Mouse (Mus musculus) MN1 (cell line): ENCODE measurements around the gene Gemin5.
"Not testable (repeated sequence)": the region's sequence is repeated elsewhere in the genome, so short reads cannot be mapped to it uniquely, and the experiment has no call there.

Experiments
- DNase-seq: peaks from one replicate; pipeline ENCODE4 v3.0.0-alpha.2; 2016; ENCODE audit warnings: low spot score

The Gemin5 gene

DNA sequence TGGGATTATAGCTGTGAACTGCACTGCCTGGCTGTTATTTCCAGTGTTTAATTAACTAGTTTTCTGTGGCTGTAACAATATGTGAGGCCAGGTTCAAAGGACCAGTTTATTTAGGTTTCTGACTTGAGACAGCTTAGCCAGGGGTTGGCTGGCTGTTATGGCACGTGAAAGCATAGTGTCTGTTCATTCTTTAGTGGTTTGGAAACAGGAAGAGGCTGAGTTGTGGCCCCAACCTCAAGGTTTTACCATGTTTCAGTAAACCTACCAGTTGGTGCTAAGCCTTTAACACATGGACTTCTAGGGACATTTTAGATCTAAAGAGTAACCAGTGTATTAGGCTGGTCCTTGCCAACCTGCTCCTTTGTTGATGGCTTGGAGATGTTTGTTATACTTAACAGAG lies 51.8 kb downstream of the Gemin5 start:
- no peak for DNase-seq

DNA sequence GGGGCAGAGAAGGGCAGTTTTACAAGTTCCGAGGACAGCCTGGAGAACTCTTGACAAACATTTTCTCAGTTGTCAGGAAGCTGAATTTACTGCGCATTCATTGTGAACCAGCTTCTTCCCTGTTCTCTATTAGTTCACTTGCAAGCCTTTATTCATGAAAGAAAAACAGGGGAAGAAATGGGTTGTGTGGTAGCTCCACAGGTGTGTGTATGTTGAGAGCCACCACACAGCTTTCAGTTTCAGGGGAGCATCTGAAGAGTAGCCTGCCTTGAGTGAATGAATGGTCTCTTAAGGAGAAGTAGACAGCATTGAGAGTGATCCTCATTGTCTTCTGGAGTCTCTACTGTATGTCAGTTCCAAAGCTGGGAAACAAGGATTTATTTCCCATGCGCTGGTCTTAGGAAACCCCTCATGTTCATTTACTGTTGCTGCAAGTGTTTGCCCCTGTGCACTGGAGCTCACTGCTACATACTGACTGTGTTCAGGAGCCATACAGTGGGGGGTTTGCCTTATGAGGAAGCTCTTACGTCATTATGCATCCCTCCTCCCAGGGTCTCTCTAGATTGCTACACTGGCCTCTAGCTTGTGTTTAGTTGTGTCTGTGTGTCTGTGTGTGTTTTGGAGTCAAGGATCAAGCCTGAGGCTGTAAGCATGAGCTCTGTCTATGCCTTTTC lies 60.5 kb downstream of the Gemin5 start:
- no peak for DNase-seq

DNA sequence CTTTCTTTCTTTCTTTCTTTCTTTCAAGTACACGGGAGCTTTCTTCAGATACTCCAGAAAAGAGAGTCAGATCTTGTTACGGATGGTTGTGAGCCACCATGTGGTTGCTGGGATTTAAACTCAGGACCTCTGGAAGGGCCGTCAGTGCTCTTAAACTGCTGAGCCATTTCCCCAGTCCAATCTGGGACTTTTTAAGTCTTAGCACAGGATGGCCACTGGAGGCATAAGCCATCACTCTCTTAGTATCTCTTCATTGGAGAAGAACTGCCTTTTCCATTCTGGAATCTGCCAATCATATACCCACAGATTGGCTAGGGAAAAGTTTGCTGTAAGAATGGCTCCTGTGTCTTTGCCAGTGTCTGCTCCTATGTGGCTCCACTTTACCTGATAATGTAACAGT lies 61.3 kb downstream of the Gemin5 start:
- DNase-seq, result peak; percentile 64

DNA sequence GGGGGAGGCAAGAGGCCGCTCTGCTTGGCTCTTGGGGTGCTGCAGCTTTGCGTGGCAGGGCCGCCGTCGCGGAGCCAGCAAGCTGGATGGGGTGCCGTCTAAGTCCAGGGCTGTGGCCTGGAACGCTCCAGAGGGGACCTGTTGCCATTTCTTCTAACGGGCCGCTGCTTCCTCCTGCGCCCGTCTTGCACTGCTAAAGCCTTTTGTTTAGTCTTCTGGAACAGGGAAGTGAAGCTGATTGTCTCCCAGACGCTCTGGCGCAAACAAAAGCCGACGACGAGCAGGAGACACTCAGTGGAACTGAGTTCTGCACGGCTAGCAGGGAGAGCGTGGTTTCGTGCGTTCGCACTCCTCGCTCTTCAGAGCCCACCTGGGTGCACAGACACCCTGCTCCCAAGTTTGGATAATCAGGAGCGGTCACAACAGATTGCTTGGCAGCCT lies 64.0 kb downstream of the Gemin5 start:
- DNase-seq, result peak; percentile 70

DNA sequence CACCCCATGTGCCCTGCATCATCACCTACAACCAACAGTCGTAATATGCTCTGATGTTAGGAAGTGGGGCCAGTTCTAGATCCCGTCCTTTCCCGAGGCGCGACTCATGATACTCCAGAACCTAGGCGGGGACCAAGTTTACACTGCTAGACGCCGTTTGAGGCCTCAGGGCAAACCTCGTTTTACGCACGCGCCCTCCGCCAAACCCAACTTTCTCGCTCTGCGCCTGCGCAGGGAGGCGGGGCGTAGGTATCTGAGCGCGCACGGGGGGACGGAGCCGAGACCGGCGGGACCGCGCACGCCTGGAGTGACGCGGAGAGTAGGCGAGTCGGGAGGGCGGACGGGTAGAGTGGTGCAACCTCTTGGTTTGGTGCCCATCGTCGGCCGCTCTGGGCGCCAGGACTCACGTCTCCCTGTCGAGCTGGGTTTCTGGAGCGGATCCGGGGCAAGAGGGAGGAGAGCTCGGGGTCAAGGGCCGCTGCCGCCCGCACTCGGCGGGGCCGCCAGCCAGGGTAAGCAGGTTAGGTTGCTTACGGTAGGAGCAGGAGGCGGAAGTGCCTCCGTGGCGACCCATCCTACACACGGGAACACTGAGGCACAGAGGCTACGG lies 64.5 kb downstream of the Gemin5 start, which contains the start of gene Cnot8:
TSS of gene Cnot8 (plus strand) at position 457 of the 610 bp plus-strand sequence.
- DNase-seq, result peak; percentile 100

DNA sequence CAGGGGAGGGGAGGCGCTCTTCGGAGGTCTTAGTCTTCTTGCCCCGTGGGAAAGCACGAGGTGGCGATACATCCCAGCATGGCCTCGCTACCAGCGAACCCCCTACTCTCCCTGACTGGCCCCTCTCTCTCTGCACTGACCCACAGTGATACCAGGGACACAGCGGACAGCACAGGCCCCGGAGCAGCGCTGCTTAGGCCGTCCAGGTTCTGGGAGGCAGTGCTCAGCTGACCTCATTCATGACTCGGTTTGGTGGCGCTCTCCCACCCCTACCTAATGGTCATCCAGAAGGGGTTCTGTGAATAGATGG lies 65.0 kb downstream of the Gemin5 start:
- DNase-seq, result no peak

- peak; percentile 54 for DNase-seq
These were observed 65.6 kb downstream of the Gemin5 start for GRCm38 (mm10) chr11:58102581-58103343.

GRCm38 (mm10) chr11:58102146-58102545 lies 66.2 kb downstream of the Gemin5 start:
- no peak for DNase-seq

GRCm38 (mm10) chr11:58101194-58101720 lies 67.1 kb downstream of the Gemin5 start:
- DNase-seq, result no peak

- no peak for DNase-seq
These were observed 68.3 kb downstream of the Gemin5 start for GRCm38 (mm10) chr11:58100006-58100405.

DNA sequence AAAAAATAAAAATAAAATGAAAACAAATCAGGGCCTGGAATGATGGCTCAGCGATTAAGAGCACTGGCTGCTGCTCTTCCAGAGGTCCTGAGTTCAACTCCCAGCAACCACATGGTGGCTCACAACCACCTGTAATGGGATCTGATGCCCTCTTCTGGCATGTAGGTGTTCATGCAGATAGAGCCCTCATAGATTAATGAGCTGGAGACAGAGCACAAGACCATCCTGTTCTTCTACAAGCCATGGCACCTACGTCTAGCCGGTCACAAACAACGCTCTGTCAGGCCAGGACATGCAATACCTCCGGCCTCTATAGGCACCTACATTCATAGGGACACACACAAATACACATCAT lies 70.0 kb downstream of the Gemin5 start:
- not testable (repeated sequence) for DNase-seq

GRCm38 (mm10) chr11:58097621-58098365 lies 70.5 kb downstream of the Gemin5 start:
- no peak for DNase-seq

DNA sequence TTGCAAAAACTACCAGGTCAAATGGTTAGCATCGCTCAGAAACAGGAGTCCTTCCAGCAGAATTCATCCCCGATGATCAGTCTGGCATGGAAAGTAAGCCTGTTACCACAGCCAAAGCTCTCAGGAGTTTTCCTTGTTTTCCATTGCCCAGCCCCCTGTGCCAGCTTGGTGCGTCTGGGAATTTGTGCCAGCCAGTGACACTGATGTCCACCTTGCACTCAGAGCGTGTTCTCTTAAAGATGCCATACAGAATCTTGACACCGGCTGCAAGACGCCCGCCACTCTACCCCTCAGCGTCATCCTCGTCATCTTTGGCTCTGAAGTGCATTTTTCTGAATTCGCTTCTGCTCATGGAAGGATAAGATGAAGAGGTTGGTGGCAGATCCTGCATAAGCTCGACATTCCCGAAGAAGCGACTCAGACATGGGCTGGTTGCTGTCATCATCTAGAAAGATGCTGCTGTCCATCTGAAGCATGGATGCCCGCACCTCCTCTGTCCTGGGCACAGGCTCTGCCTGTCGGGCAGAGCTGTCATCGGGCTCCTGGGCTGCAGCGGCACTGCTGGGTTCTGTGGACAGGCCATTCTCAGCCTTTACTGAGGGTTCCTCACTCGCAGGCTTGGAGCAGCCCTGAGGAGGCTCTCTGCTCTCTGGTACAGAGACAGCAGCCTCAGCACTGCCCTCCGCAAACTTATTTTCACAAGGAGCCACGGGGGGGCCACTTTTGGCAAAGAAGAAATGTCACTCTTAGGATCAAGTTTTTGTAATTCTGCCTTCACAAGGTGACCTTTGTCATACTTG lies 71.3 kb downstream of the Gemin5 start:
- no peak for DNase-seq

DNA sequence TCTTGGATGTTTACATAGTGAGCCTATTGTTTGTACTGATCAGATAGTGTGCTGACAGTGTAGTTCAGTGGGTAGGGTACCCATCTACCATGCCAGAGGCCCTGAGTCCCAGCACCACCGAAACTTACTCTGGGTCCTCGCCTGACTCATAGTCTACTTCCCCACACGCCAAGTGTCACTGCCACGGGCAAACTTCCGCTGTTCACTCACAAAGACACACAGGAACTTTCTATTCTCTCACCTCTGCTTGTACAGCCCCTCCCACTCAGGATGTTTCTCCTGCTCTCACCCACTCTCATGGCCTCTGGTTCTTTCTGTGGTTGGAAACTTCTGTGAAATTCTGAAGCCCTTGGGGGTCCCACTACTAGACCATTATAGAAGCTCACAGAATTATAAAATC lies 72.2 kb downstream of the Gemin5 start:
- no peak for DNase-seq

GRCm38 (mm10) chr11:58095561-58095960 lies 72.8 kb downstream of the Gemin5 start:
- no peak for DNase-seq

DNA sequence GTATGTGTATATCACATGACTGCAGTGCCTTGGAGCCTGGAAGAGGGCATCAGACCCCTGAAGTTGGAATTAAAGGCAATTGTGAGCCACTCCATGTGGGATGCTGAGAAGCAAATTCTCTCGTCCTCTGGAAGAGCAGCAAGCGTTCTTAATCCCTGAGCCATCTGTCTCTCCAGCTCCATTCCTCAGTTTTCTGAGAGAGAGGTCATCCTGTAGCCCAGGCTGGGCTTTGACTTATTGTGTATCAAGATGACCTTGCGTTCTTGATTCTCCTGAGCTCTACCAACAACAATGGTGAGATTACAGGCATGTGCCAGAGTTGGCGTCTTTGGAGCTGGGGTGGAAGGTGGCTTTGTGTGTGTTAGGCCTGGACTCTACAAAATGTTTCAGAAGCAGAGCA lies 73.6 kb downstream of the Gemin5 start:
- no peak for DNase-seq

GRCm38 (mm10) chr11:58093021-58093528 lies 75.3 kb downstream of the Gemin5 start, which contains the start of gene Gm12248:
TSS of gene Gm12248 (minus strand) at chr11:58093134.
- DNase-seq, result peak; percentile 58

GRCm38 (mm10) chr11:58092541-58092940 lies 75.8 kb downstream of the Gemin5 start:
- no peak for DNase-seq

DNA sequence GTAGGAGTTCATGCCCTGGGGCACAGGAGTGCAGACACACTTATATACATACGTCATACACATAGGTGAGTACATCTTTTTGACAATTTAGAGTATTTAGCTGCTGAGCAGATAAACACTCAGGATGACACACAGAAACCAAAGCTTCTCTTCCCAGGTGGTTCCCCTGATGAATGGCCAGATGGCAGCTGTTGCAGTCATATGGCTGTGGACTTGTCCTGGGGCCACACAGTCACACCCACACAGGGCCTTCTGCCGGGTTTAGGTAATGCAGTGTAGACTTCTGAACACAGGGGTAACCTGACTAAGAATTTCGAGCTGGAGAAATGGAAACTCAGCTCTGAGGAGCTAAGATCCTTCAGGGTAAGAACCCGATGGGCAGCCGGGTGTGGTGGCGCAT lies 86.6 kb downstream of the Gemin5 start:
- no peak for DNase-seq

DNA sequence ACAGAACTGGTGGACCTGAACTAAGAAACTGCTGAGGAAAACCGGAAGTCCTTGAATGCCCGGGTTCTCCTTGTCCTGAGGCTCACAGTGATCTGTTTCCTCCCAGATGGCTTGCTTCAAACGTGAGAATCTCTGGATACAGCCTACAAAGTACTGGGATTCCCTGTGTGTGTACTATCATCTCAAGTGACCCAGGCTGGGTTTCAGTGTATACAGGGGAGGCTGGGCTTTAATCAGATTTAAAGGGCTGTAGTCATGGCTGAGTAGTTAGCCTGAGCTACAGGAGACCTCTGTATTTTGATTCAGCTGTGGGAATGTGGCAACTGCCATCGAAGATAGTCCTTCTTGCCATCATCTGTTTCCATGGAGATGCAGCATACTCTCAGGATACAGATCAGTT lies 91.1 kb downstream of the Gemin5 start:
- DNase-seq, result no peak

GRCm38 (mm10) chr11:58072978-58073377 lies 95.4 kb downstream of the Gemin5 start:
- no peak for DNase-seq
